Mouse (Mus musculus): ENCODE measurements at regions not wholly inside any gene's neighbourhood (a gene's known extent, or its start where the extent isn't known, plus 50 kb on each side); places are given as distances from the start of the nearest gene placed in this dataset.

DNA sequence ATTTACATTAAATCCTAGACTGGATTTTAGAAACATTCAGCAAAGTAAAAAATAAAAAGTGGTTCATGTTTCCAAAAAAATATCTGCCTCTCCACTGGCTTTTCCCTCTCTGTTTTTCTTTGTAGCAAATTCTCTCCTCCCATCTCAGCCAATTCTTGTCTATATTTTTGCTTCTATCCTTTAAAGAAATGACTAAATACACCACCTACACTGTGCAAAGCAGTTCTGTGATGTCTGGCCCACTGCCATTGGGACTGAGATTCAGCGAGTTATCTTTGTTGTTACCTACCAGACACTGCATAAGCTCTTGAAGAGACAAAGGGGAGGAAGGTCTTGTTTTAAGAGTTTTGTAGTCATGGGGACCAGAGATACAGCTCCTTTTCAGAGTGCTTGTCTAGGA lies 835.8 kb upstream of the Klhl29 start:
- DNase-seq, result no peak

DNA sequence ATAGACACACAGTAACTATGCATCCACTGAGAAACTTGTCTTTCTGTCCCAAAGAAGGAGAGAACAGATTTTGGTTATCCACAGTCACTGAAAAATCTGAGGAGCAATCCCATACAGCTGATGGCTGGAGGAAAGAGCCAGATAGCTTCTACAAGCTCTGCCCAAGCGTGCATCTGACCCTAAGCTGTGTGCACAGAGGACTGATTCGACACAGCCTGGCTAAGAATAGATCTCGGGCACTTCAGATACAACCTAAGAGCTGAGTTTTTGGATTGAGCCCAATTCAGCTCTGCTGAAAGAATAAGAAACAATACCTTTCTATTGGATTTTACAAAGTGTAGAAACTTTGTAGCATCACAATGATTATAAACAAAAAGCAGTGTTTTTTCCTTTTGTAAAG lies 813.8 kb upstream of the Klhl29 start:
- no peak for DNase-seq

DNA sequence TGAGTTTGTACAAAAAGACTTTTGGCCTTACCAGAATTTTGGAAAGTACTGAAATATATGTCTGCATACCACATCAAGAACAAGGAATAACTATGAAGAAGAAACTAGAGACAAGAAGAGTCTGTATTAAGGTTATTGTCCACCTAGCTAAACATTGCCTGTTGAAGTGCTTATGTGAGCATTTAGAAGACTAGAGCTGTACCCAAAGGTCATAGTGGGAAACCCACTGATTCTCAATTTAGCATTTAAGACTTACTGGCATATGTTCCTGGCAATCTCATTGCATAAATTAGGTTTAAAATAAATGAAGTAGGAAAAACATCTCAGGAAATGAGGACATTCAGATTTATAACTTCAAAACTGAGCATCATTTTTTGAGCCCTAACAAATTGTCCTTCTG lies 793.3 kb upstream of the Klhl29 start:
- DNase-seq, result no peak

- DNase-seq, result no peak
These were observed 778.8 kb upstream of the Klhl29 start for GRCm38 (mm10) chr12:6154287-6154686.

- no peak for DNase-seq
These were observed 776.0 kb upstream of the Klhl29 start for GRCm38 (mm10) chr12:6151476-6151875.

DNA sequence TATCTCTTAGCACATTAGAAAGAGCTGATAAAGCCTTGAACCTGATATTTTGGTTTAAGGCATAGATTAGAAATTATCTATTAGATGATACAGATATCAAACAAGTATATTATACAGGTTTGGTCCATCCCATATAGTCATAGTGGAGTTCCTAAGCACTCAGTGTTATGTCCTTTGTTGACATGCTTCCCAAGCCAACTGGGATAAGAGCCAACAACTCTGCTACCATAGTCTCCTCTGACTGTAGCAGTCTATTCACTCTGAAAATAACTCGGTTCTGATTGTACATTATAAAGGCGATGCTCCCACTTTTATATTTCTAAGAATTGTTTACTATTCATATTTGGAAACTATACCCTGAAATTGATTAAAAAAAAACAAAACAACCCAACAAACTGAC lies 757.0 kb upstream of the Klhl29 start:
- no peak for DNase-seq

DNA sequence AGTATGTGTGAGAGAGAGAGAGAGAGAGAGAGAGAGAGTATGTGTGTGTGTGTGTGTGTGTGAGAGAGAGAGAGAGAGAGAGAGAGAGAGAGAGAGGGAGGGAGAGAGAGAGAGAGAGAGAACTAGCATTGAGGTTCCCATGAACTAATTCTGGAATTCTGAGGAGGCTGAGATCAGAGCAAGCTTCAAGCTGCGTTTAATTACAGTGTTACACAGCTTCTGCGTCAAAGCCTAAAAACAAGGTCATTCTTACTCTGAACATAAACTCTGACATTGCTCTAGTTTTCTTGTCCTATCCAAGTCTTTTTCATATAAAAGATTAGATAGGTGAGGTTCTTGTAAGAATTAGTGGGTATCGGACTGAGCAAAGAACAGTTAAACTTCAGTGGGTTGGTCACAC lies 744.1 kb upstream of the Klhl29 start:
- DNase-seq, result no peak

DNA sequence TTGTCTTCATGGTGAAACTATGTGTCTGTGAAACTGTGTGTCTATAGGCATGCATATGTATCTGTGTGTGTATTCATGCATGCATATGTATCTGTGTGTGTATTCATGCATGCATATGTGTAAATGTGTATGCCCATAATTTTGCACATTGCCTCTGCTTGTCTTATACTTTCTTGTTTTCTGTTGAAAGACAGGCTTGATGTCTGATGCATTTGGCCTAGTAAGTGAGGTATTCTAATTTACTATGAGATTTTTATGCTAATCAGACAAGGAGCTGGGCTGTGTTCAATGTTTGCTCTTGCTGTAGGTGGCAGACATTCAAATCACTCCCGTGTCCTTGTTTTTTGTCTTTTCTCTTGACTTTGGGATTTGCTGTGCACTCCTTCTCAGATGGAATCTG lies 739.8 kb upstream of the Klhl29 start:
- DNase-seq, result no peak

GRCm38 (mm10) chr12:6097295-6097694 lies 721.8 kb upstream of the Klhl29 start:
- no peak for DNase-seq

- no peak for DNase-seq
These were observed 712.3 kb upstream of the Klhl29 start for GRCm38 (mm10) chr12:6087627-6088350.

DNA sequence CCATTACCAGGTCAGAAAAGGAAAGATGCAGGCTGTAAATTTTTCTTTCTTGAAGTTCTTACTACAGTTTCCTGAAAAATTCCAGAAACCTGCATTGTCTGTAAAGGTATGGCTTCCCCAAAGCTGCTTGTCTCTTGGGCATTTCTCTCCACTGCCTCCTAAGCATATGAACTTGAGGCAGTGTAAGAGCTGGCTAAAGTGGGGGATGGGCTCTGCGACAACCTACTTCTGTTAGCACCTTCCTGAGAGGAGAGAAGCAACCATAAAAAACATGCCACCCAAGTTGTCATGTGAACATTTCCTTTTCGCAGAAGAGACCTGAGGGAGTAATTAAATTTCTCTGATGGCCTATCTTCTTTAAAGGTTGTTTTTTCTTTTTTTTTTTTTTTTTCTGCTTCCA lies 711.6 kb upstream of the Klhl29 start:
- no peak for DNase-seq

DNA sequence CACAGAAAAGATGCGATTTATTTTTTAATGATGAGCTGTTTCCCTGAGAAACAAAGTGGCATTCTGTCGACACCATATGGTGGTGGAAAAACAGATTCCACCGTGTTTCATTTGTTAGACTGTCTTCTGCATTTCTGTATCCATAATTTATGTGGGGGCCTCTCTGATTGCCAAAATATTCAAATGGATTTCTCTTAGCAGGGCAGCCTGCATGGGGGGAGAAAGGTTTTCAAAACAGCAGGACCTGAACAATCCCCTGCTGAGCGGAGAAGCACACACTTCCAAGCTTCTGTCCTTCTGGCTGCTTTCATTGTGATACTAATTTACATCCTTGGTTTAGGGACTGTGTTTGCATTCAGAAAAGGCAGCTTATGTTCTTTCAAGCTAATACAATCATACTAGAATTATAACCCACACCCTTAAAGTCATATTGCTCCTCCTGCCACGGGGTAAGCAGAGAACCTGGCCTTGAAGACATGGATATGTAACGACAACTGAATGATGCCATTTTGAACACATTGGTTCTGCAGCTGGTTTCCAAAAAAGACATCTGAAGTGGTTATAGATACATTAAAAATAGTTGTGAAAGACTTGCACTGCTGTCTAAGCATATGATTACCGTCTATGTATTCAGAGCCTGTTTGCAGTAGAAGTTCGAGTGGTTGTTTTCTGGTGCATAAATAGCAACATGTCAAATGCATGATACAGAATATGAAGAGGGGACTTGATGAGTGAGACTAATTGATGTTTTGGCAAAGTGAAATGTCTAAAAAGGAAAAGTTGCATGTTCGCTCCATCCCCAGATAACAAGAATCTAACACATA lies 671.6 kb upstream of the Klhl29 start:
- DNase-seq, result no peak

DNA sequence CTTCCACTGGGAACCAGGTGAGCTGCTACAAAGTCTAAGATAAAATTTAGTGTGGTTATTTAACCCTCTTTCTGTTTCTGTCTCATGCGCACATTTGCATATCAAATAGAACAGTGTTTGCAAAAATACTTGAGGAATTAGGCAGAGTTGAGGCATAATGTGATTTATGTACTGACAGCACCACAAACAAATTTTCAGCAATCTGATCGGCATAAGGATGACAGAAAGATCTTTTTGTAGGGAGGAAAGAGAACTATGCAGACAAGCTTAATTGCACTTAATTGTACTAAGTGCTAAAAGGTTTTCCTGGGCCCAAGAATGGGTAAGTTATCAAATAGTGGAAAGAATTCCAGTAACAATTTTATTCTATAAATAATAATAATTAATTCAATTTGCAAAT lies 670.6 kb upstream of the Klhl29 start:
- DNase-seq, result no peak

- DNase-seq, result no peak
These were observed 666.8 kb upstream of the Klhl29 start for GRCm38 (mm10) chr12:6042326-6042725.

- DNase-seq, result no peak
These were observed 648.6 kb upstream of the Klhl29 start for GRCm38 (mm10) chr12:6024111-6024510.

- no peak for DNase-seq
These were observed 647.0 kb upstream of the Klhl29 start for GRCm38 (mm10) chr12:6022490-6022889.

DNA sequence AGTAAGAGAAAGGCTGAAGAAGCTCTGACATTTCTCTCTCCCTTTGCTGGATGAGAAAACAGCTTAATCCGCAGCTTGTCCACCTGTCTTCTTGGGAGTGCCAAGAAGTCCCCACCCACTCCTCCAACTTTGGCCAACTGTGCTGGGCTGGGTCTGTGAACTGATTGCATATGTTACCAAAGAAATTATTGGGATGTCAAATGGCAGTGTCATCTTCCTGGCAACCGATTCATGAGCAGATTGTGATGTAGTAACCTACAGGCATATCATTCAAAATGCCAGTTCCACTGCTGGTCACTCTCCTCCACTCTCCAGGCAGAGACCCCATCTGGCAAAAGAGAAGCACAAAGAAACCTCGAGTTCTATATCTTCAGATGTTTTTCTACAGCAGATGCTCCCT lies 625.5 kb upstream of the Klhl29 start:
- DNase-seq, result no peak

GRCm38 (mm10) chr12:5997366-5997765 lies 621.9 kb upstream of the Klhl29 start:
- DNase-seq, result no peak

- DNase-seq, result no peak
These were observed 621.2 kb upstream of the Klhl29 start for GRCm38 (mm10) chr12:5996672-5997071.

- DNase-seq, result no peak
These were observed 608.6 kb upstream of the Klhl29 start for GRCm38 (mm10) chr12:5983937-5984610.

DNA sequence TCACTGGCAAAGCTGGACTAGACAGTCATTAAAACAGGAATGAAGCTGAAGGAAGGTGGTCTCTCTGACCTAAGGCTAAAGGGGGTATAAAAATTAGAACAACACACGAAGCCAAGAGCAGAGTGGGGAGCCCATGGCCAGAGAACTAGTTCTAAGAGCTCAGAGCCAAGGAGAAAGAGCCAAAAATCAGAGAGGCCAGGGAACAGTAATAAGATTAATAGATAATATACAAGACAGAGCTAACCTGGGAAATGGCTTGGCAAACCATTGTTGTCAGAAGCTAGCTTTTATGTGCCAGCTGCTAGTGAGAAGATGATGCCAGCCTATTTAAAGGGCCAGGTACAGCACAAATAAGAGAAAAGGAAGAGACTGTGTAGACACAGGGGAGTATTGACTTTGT lies 606.6 kb upstream of the Klhl29 start:
- DNase-seq, result no peak

GRCm38 (mm10) chr12:5975926-5976325 lies 600.4 kb upstream of the Klhl29 start:
- peak; percentile 82 for DNase-seq

GRCm38 (mm10) chr12:5969556-5969955 lies 594.1 kb upstream of the Klhl29 start:
- DNase-seq, result no peak

Data from adrenal gland, adult 2 months (tissue).